Comparison of ENCODE assay signal across 9 mouse cellular contexts in genomic region chr1:57174289-57174890, GRCm38 (mm10).
DNase-seq lines count a peak whose midpoint lies in the region; ATAC-seq and TF ChIP-seq lines count a peak whose summit lies in the region.
"Had no signal": no experiment of that assay in that cellular context is flagged by ENCODE, and none has a peak within 500 bp of the region (broad histone marks: within the 10 kb centered on the region; RNA-seq: fewer than 3 reads in every experiment).

No protein-coding gene starts in this region.

- H3K4me1 ChIP-seq in hindbrain, embryonic 14.5 days (replicated peaks; ENCODE audit: control insufficient read depth, insufficient read depth, low read length) = peaks cover 5% of the 10 kb centered on the region; the same call in 1 of the 2 replicates
- H3K4me1 ChIP-seq: liver, embryonic 15.5 days had no signal

- H3K4me2 ChIP-seq in hindbrain, embryonic 14.5 days (replicated peaks) = no peak overlapping the region
- H3K4me2 ChIP-seq: liver, embryonic 15.5 days had no signal

- H3K9me3 ChIP-seq in hindbrain, embryonic 14.5 days (ENCODE audit: control insufficient read depth, low read length) = no peaks in the 10 kb centered on the region
- H3K9me3 ChIP-seq: liver, embryonic 15.5 days had no signal

- POLR2A ChIA-PET in Patski (lab: Charles Lee) = no interaction called here

- TF ChIP-seq CTCF in Patski (IDR thresholded peaks at IDR 0.05) = no peak

- DNase-seq in layer of hippocampus, postnatal 10 days (ENCODE audit: low spot score in 2 of 2) = peak; percentile 6 to 14
- no peak for DNase-seq in layer of hippocampus, postnatal 25 days (ENCODE audit: extremely low spot score in 1 of 2, low spot score in 1 of 2)
- peak; percentile 43 for DNase-seq in Patski (ENCODE audit: low read depth, low spot score)
- DNase-seq in brain, adult 2 months (ENCODE audit: low read depth, low spot score) = peak; percentile 6
- DNase-seq in hindbrain, embryonic 14.5 days (ENCODE audit: low spot score) = peak; percentile 40
- no peak for DNase-seq in frontal cortex, postnatal 25 days (ENCODE audit: low spot score in 2 of 2)
- DNase-seq: thymus, postnatal 36 days had no signal

- H3K9ac ChIP-seq in hindbrain, embryonic 14.5 days = no peak overlapping the region
- H3K9ac ChIP-seq: liver, embryonic 15.5 days had no signal

- in situ Hi-C loops in Patski (cut with MboI; ENCODE audit: low pct_unique_long_range_greater_than_20kb) = no loop called here

- ATAC-seq in Patski = peak; percentile 12
- peak; percentile 91 for ATAC-seq in hindbrain, embryonic 14.5 days (ENCODE audit: low FRiP score)
- ATAC-seq in megakaryocyte, adult 5-6 weeks (ENCODE audit: poor library complexity, severe bottlenecking) = no peak

- WGBS in hindbrain, embryonic 14.5 days = 57% methylated on average over 10 of the region's 10 CpGs

- no peaks in the 10 kb centered on the region for H3K36me3 ChIP-seq in hindbrain, embryonic 14.5 days (replicated peaks; ENCODE audit: control insufficient read depth, insufficient read depth)
- H3K36me3 ChIP-seq: liver, embryonic 15.5 days had no signal

- H3K4me3 ChIP-seq in hindbrain, embryonic 14.5 days (replicated peaks; ENCODE audit: low read length) = no peak overlapping the region
- H3K4me3 ChIP-seq: liver, embryonic 15.5 days had no signal

- peak overlapping the region; percentile 48; the same call in 1 of the 2 replicates for H3K27ac ChIP-seq in hindbrain, embryonic 14.5 days
- H3K27ac ChIP-seq: liver, embryonic 15.5 days had no signal

- H3K27me3 ChIP-seq in Patski = peaks cover 17% of the 10 kb centered on the region
- no peaks in the 10 kb centered on the region for H3K27me3 ChIP-seq in hindbrain, embryonic 14.5 days (ENCODE audit: control insufficient read depth, insufficient read depth, low read length)
- H3K27me3 ChIP-seq: liver, embryonic 15.5 days had no signal

- CTCF ChIA-PET in Patski (lab: Charles Lee) = no interaction called here

Comparison
In these comparisons a context has a peak if more than half of its experiments do, and no peak if none do; other contexts are left out.
1. DNase-seq: peak in layer of hippocampus, postnatal 10 days (2 of 2), Patski (single experiment), brain, adult 2 months (single experiment) and hindbrain, embryonic 14.5 days (single experiment); none in layer of hippocampus, postnatal 25 days (0 of 2) and frontal cortex, postnatal 25 days (0 of 2).